Mouse (Mus musculus): ENCODE measurements around the gene Prpf8. TPM values are rescaled to one million over a fixed set of nuclear protein-coding genes. Genes with fewer than 3 reads are reported as not detected.
A peak's percentile ranks its signal among the peaks of the same experiment; 100 is the strongest.

Prpf8 gene
- polyA plus RNA-seq, 1 experiment from 2014 or later = 81.6 TPM

DNA sequence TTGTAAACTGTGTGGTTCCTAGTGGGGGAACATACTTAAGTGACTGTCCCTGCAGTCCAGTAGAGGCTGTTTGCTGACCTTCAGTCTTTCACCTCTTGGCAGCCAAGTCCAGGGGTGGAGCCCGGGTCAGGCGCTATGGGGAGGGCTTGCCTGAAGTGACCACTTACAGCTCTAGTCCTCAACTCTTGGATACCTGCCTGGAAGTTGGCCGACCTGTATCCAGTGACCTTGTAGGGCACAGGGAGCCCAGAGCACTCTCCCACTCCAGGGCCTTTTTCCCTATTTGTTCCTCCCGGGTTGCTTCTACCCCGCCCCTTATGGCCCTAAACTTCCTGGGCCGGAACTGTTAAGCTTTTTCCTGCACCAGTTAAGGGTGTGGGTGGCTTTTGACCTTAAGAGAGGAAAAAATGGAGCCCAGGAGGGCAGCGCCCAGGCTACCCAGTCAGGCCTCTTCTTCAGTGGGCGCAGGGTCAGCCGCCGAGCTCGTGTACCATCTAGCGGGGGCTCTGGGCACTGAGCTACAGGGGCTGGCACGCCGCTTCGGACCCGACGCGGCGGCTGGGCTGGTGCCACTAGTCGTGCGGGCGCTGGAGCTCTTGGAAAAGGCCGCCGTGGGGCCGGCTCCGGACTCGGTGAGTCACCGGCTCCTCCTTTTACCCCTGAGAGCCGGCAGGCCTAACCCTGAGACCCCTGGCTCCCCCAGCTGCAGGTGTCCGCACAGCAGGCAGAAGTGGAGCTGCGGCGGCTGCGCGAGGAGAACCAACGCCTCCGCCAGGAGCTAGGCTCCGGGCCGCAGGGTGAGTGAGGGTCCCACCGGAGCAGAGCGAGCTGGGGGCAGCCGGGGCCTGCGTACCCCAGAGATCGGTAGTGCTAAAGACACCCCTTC, 23.4 kb downstream of the Prpf8 start, which contains the start of gene Rilp:
TSS of gene Rilp (plus strand) at position 354 of the 886 bp plus-strand sequence.
- Histone ChIP-seq H3K9me3 (no peaks in the 10 kb centered on the region), H3K27me3 (no peaks in the 10 kb centered on the region; the same call in 1 of the 2 replicates), H3K4me2 (replicated peaks) (peak within 1 kb of the TSS; percentile 82), H3K36me3 (peaks cover 45% of the 10 kb centered on the region), H3K4me1 (peaks cover 14% of the 10 kb centered on the region), H3K9ac (replicated peaks) (peak within 1 kb of the TSS; percentile 59), H3K4me3 (peak within 1 kb of the TSS; percentile 52), H3K27ac (replicated peaks) (peak within 1 kb of the TSS; percentile 70)
- 2% methylated on average over 43 of the region's 43 CpGs for WGBS
- peak; percentile 87 for ATAC-seq (ENCODE audit: low FRiP score, low read depth)

- 3% methylated on average over 24 of the region's 24 CpGs for WGBS
- Histone ChIP-seq H3K4me3 (peak overlapping the region; percentile 52), H3K36me3 (peaks cover 39% of the 10 kb centered on the region), H3K4me1 (peaks cover 14% of the 10 kb centered on the region), H3K4me2 (replicated peaks) (peak overlapping the region; percentile 82), H3K27me3 (no peaks in the 10 kb centered on the region; the same call in 1 of the 2 replicates), H3K27ac (replicated peaks) (peak overlapping the region; percentile 70), H3K9ac (replicated peaks) (peak overlapping the region; percentile 59), H3K9me3 (no peaks in the 10 kb centered on the region)
- peak; percentile 88 for ATAC-seq (ENCODE audit: low FRiP score, low read depth)
Observed at GRCm38 (mm10) chr11:75510627-75510993, 24.0 kb downstream of the Prpf8 start.

DNA sequence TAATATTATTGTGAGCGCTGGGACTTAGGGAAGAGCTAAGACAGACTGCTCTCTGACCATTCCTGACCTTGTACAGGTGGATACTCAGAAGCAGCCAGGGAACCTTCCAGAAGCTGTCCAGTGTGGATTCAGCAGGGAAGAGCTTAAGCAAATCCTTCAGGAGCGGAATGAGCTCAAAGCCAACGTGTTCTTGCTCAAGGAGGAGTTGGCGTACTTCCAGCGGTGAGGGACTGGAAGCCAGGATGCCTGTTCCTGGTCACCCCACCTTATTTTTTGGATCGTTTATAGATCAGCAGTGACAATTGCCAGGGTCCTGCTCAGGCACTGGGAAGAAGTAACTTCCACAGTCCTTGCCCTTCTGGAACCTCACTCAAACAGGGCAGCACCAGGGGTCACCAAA, 24.6 kb downstream of the Prpf8 start:
- H3K9ac ChIP-seq (replicated peaks) = no peak overlapping the region
- no peak overlapping the region for H3K27ac ChIP-seq (replicated peaks)
- H3K4me3 ChIP-seq = no peak overlapping the region
- peaks cover 14% of the 10 kb centered on the region for H3K4me1 ChIP-seq
- WGBS = 85% methylated on average over 6 of the region's 6 CpGs
- H3K27me3 ChIP-seq = no peaks in the 10 kb centered on the region; the same call in 1 of the 2 replicates
- H3K36me3 ChIP-seq = peaks cover 33% of the 10 kb centered on the region
- H3K4me2 ChIP-seq (replicated peaks) = no peak overlapping the region
- ATAC-seq (ENCODE audit: low FRiP score, low read depth) = no peak
- no peaks in the 10 kb centered on the region for H3K9me3 ChIP-seq

- no peak for ATAC-seq (ENCODE audit: low FRiP score, low read depth)
- H3K27ac ChIP-seq (replicated peaks) = no peak overlapping the region
- no peak overlapping the region for H3K9ac ChIP-seq (replicated peaks)
- H3K9me3 ChIP-seq = no peaks in the 10 kb centered on the region
- H3K4me3 ChIP-seq = no peak overlapping the region
- peaks cover 14% of the 10 kb centered on the region for H3K4me1 ChIP-seq
- no peak overlapping the region for H3K4me2 ChIP-seq (replicated peaks)
- peaks cover 23% of the 10 kb centered on the region for H3K36me3 ChIP-seq
- WGBS = 73% methylated on average over 9 of the region's 9 CpGs
- no peaks in the 10 kb centered on the region; the same call in 1 of the 2 replicates for H3K27me3 ChIP-seq
Observed at GRCm38 (mm10) chr11:75512301-75513018, 25.8 kb downstream of the Prpf8 start.

GRCm38 (mm10) chr11:75513336-75513735, 26.7 kb downstream of the Prpf8 start, which contains the start of gene Scarf1:
Gene Scarf1, plus strand, starts transcription at chr11:75513540.
- H3K27ac ChIP-seq (replicated peaks) = no peak within 1 kb of the TSS
- H3K4me3 ChIP-seq = no peak within 1 kb of the TSS
- H3K36me3 ChIP-seq = peaks cover 14% of the 10 kb centered on the region
- no peak within 1 kb of the TSS for H3K4me2 ChIP-seq (replicated peaks)
- H3K4me1 ChIP-seq = peaks cover 14% of the 10 kb centered on the region
- H3K9me3 ChIP-seq = no peaks in the 10 kb centered on the region
- 50% methylated on average over 8 of the region's 8 CpGs for WGBS
- ATAC-seq (ENCODE audit: low FRiP score, low read depth) = no peak
- H3K9ac ChIP-seq (replicated peaks) = 0 out of 2 replicates have a peak within 1 kb of the TSS, but pooled peaks have one; percentile 20
- no peaks in the 10 kb centered on the region; the same call in 1 of the 2 replicates for H3K27me3 ChIP-seq

- Histone ChIP-seq H3K27ac (replicated peaks) (no peak overlapping the region), H3K9me3 (no peaks in the 10 kb centered on the region), H3K4me1 (0 out of 2 replicates have a peak, but pooled peaks cover 5% of the 10 kb centered on the region), H3K9ac (replicated peaks) (no peak overlapping the region), H3K4me2 (replicated peaks) (no peak overlapping the region), H3K4me3 (no peak overlapping the region), H3K36me3 (no peaks in the 10 kb centered on the region), H3K27me3 (no peaks in the 10 kb centered on the region)
- ATAC-seq (ENCODE audit: low FRiP score, low read depth) = no peak
- WGBS = 91% methylated on average over 25 of the region's 25 CpGs
Observed at GRCm38 (mm10) chr11:75515186-75515585, 28.6 kb downstream of the Prpf8 start.

DNA sequence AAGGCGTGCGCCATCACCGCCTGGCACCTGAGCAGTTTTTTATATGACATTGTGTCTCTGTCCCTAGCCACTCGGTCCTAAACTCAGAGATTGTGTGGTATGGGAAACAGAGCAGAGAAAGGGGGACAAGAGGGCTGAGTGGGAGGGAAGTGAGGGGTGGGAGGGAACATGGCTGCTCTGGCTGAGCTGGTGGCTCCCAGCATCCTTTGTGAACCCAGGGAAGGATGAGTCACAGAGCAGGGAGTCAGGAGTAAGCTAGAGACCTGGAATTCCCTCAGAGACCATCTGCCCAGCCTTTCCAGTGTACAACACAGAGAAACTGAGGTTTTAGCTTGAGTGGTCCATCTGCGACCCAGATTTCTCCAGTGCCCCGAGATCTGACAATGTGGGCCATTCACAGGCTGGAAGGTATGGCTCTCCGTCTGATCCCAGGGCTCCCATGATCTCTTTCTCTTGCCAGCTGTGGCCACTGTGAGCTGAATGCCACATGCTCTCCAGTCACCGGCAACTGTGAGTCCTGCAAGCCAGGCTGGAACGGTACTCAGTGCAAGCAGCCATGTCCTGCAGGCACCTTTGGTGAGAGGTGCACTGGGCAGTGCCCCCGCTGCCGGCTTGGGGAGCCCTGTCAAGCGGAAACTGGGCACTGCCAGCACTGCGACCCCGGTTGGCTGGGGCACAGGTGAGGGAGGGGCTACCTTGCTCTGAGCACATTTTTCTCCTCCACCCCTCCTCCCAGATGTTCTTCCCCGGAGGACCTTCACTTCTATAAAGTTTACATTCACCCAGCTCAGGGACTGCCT, 33.4 kb downstream of the Prpf8 start:
- Histone ChIP-seq H3K4me2 (replicated peaks) (no peak overlapping the region), H3K9me3 (no peaks in the 10 kb centered on the region), H3K27me3 (no peaks in the 10 kb centered on the region), H3K4me3 (no peak overlapping the region), H3K4me1 (no peaks in the 10 kb centered on the region), H3K27ac (replicated peaks) (no peak overlapping the region), H3K36me3 (no peaks in the 10 kb centered on the region), H3K9ac (replicated peaks) (no peak overlapping the region)
- 81% methylated on average over 15 of the region's 15 CpGs for WGBS
- no peak for ATAC-seq (ENCODE audit: low FRiP score, low read depth)

DNA sequence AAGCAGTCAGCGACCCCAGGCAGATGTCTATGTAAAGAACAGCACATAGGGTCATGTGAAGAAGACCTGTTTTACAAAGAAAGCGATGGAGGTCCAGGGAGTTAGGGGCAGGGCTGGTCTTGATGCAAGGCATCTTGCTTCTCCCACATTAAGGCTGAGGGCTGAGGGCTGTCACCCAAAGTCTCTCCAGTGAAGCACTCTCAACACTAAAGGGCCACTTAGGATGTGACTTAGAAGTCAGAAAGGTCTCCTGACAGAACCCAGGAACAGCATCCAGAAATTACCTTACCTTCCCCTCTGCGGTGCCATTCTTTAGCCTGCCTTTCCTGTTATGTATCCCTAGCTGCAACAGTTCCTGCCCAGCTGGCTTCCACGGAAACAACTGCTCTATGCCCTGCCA, 35.0 kb downstream of the Prpf8 start:
- WGBS = 77% methylated on average over 4 of the region's 4 CpGs
- ATAC-seq (ENCODE audit: low FRiP score, low read depth) = no peak

GRCm38 (mm10) chr11:75522793-75523192, 36.2 kb downstream of the Prpf8 start:
- H3K4me2 ChIP-seq (replicated peaks) = no peak overlapping the region
- no peak overlapping the region for H3K9ac ChIP-seq (replicated peaks)
- H3K4me3 ChIP-seq = no peak overlapping the region
- 77% methylated on average over 2 of the region's 2 CpGs for WGBS
- ATAC-seq (ENCODE audit: low FRiP score, low read depth) = no peak
- H3K4me1 ChIP-seq = no peaks in the 10 kb centered on the region
- H3K36me3 ChIP-seq = no peaks in the 10 kb centered on the region
- no peaks in the 10 kb centered on the region for H3K9me3 ChIP-seq
- no peaks in the 10 kb centered on the region for H3K27me3 ChIP-seq
- no peak overlapping the region for H3K27ac ChIP-seq (replicated peaks)

More for the DNA sequence above, 35.0 kb downstream of the Prpf8 start:
- no peaks in the 10 kb centered on the region for H3K9me3 ChIP-seq
- H3K27me3 ChIP-seq = no peaks in the 10 kb centered on the region
- H3K27ac ChIP-seq (replicated peaks) = no peak overlapping the region
- H3K36me3 ChIP-seq = no peaks in the 10 kb centered on the region
- H3K4me2 ChIP-seq (replicated peaks) = no peak overlapping the region
- H3K4me1 ChIP-seq = no peaks in the 10 kb centered on the region
- no peak overlapping the region for H3K4me3 ChIP-seq
- H3K9ac ChIP-seq (replicated peaks) = no peak overlapping the region

GRCm38 (mm10) chr11:75525531-75526125, 39.0 kb downstream of the Prpf8 start:
- 87% methylated on average over 15 of the region's 15 CpGs for WGBS
- H3K27ac ChIP-seq (replicated peaks) = no peak overlapping the region
- H3K4me3 ChIP-seq = no peak overlapping the region
- no peaks in the 10 kb centered on the region for H3K27me3 ChIP-seq
- no peaks in the 10 kb centered on the region for H3K36me3 ChIP-seq
- H3K9me3 ChIP-seq = no peaks in the 10 kb centered on the region
- H3K9ac ChIP-seq (replicated peaks) = no peak overlapping the region
- no peak for ATAC-seq (ENCODE audit: low FRiP score, low read depth)
- no peaks in the 10 kb centered on the region for H3K4me1 ChIP-seq
- no peak overlapping the region for H3K4me2 ChIP-seq (replicated peaks)

DNA sequence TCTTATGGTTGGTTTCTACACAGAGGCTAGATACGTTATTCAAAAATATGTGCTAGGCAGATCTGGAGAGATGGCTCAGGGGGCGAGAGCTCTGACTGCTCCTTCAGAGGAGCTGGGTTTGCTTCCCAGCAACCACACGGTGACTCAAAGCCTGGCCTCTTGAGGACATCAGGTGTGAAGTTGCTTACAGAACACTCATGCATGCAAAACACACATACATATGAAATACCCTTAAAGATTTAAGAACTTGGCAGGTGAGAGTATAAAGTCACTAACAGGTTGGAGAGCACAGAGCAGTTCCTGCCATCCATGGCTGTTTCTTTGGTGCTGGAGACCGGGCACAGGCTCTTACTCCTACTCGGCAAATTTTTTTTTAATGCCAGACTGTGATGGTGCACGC, 40.3 kb downstream of the Prpf8 start:
- Histone ChIP-seq H3K4me3 (no peak overlapping the region), H3K27ac (replicated peaks) (no peak overlapping the region), H3K27me3 (no peaks in the 10 kb centered on the region), H3K9ac (replicated peaks) (no peak overlapping the region), H3K36me3 (no peaks in the 10 kb centered on the region), H3K4me1 (no peaks in the 10 kb centered on the region), H3K4me2 (replicated peaks) (no peak overlapping the region), H3K9me3 (no peaks in the 10 kb centered on the region)
- 88% methylated on average over 6 of the region's 6 CpGs for WGBS
- ATAC-seq (ENCODE audit: low FRiP score, low read depth) = no peak
